Mouse (Mus musculus) MEL (cell line): ENCODE results near the gene Vegfb. TPM values are rescaled to one million over a fixed set of nuclear protein-coding genes. Genes with fewer than 3 reads are reported as not detected.

Source experiments
- DNase-seq: peaks from one replicate; pipeline ENCODE4 v3.0.0; 2011; ENCODE audit warnings: low read depth, low spot score
- H3K27ac ChIP-seq: 2 replicates; pipeline ENCODE4 v1.5.1; 2012; ENCODE audit warnings: low read depth, mild to moderate bottlenecking, control low read depth, low read length, moderate library complexity; ENCODE audit not compliant: control insufficient read depth
- H3K27me3 ChIP-seq, 2 experiments: fragments of 150-350 bp in 1 of 2; sonication (generic) in 1 of 2; 2 replicates each; pipeline ENCODE4 v1.6.1; 2012; ENCODE audit warnings: low read length in 2 of 2, mild to moderate bottlenecking in 2 of 2, improper control_type of control experiment in 1 of 2, moderate library complexity in 1 of 2; ENCODE audit not compliant: insufficient read depth in 2 of 2, control insufficient read depth in 1 of 2
- H3K36me3 ChIP-seq, 2 experiments: 2 replicates each; pipeline ENCODE4 v1.6.1; 2012 to 2014; ENCODE audit warnings: low read length in 2 of 2, improper control_type of control experiment in 1 of 2, inconsistent platforms in 1 of 2, mild to moderate bottlenecking in 1 of 2; ENCODE audit not compliant: insufficient read depth in 2 of 2, control insufficient read depth in 1 of 2
- H3K4me1 ChIP-seq, 2 experiments: fragments of 150-350 bp in 1 of 2; sonication (generic) in 1 of 2; 2 replicates each; pipeline ENCODE4 v1.6.1; 2012; ENCODE audit warnings: low read length in 2 of 2, improper control_type of control experiment in 1 of 2, mild to moderate bottlenecking in 1 of 2; ENCODE audit not compliant: insufficient read depth in 2 of 2, control insufficient read depth in 1 of 2
- H3K4me3 ChIP-seq, 2 experiments: fragments of 150-350 bp in 1 of 2; sonication (generic) in 1 of 2; 2 replicates each; pipeline ENCODE4 v1.5.1; 2012; ENCODE audit warnings: low read depth in 2 of 2, low read length in 2 of 2, mild to moderate bottlenecking in 2 of 2, moderate library complexity in 2 of 2, control low read depth in 1 of 2, improper control_type of control experiment in 1 of 2; ENCODE audit not compliant: control insufficient read depth in 1 of 2, insufficient read depth in 1 of 2
- H3K79me2 ChIP-seq: 2 replicates; pipeline ENCODE4 v1.6.1; 2012; ENCODE audit warnings: mild to moderate bottlenecking, low read length, moderate library complexity; ENCODE audit not compliant: control insufficient read depth, poor library complexity, insufficient read depth
- H3K9ac ChIP-seq: 2 replicates; pipeline ENCODE4 v1.6.1; 2012; ENCODE audit warnings: low read depth, mild to moderate bottlenecking, control low read depth, low read length, moderate library complexity; ENCODE audit not compliant: control insufficient read depth, poor library complexity, severe bottlenecking
- H3K9me3 ChIP-seq: fragments of 150-350 bp; sonication (generic); replicated peaks from 2 replicates; pipeline ENCODE4 v1.6.1; 2012; ENCODE audit warnings: mild to moderate bottlenecking, low read length, improper control_type of control experiment, moderate library complexity; ENCODE audit not compliant: insufficient read depth
- CTCF ChIP-seq, 3 experiments: IDR thresholded peaks in 2 of 3; conservative IDR thresholded peaks in 1 of 3; 2 replicates each; pipeline ENCODE4 v1.5.1; 2011 to 2012; ENCODE audit warnings: low read length in 3 of 3, low read depth in 2 of 3, mild to moderate bottlenecking in 2 of 3, improper control_type of control experiment in 1 of 3, inconsistent platforms in 1 of 3, mixed read lengths in 1 of 3, moderate library complexity in 1 of 3; ENCODE audit not compliant: control insufficient read depth in 1 of 3, insufficient read depth in 1 of 3, poor library complexity in 1 of 3, severe bottlenecking in 1 of 3
- E2F4 ChIP-seq: IDR thresholded peaks from 2 replicates; pipeline ENCODE4 v1.6.1; 2011; ENCODE audit warnings: low read depth, low read length, improper control_type of control experiment, borderline replicate concordance
- GATA1 ChIP-seq: IDR thresholded peaks from 2 replicates; pipeline ENCODE4 v1.6.1; 2011; ENCODE audit warnings: low read depth, low read length, improper control_type of control experiment
- HCFC1 ChIP-seq: IDR thresholded peaks from 2 replicates; pipeline ENCODE4 v1.6.1; 2012; ENCODE audit warnings: low read depth, mild to moderate bottlenecking, inconsistent platforms, low read length, improper control_type of control experiment, moderate library complexity
- JUND ChIP-seq: IDR thresholded peaks from 2 replicates; pipeline ENCODE4 v1.6.1; 2011; ENCODE audit warnings: low read depth, mild to moderate bottlenecking, improper control_type of control experiment, low read length
- KAT2A ChIP-seq: conservative IDR thresholded peaks from 2 replicates; pipeline ENCODE4 v1.6.1; 2012; ENCODE audit warnings: low read depth, low read length, improper control_type of control experiment, inconsistent platforms
- MAX ChIP-seq: IDR thresholded peaks from 2 replicates; pipeline ENCODE4 v1.6.1; 2011; ENCODE audit warnings: low read length, improper control_type of control experiment
- MAZ ChIP-seq: IDR thresholded peaks from 2 replicates; pipeline ENCODE4 v1.6.1; 2012; ENCODE audit warnings: low read depth, mild to moderate bottlenecking, inconsistent platforms, low read length, improper control_type of control experiment
- MEF2A ChIP-seq: IDR thresholded peaks from 2 replicates; pipeline ENCODE4 v1.6.1; 2014; ENCODE audit warnings: low read depth, mild to moderate bottlenecking, inconsistent platforms, low read length, improper control_type of control experiment; ENCODE audit not compliant: poor library complexity, insufficient replicate concordance, severe bottlenecking; ENCODE audit errors: extremely low read depth
- NELFE ChIP-seq: IDR thresholded peaks from 2 replicates; pipeline ENCODE4 v1.6.1; 2011; ENCODE audit warnings: low read depth, low read length, improper control_type of control experiment
- POLR2AphosphoS2 ChIP-seq: IDR thresholded peaks from 2 replicates; pipeline ENCODE4 v1.6.1; 2011; ENCODE audit warnings: low read length, improper control_type of control experiment
- SIN3A ChIP-seq: IDR thresholded peaks from 2 replicates; pipeline ENCODE4 v1.6.1; 2012; ENCODE audit warnings: low read length, improper control_type of control experiment, inconsistent platforms
- TBP ChIP-seq: IDR thresholded peaks from 2 replicates; pipeline ENCODE4 v1.8.0; 2011; ENCODE audit warnings: low read depth, low read length, improper control_type of control experiment
- USF1 ChIP-seq: IDR thresholded peaks from 2 replicates; pipeline ENCODE4 v1.6.1; 2014; ENCODE audit warnings: low read depth, mild to moderate bottlenecking, inconsistent platforms, low read length, improper control_type of control experiment, moderate library complexity
- USF2 ChIP-seq, 2 experiments: IDR thresholded peaks; 2 replicates each; pipeline ENCODE4 v1.6.1; 2011 to 2012; ENCODE audit warnings: improper control_type of control experiment in 2 of 2, low read length in 2 of 2, borderline replicate concordance in 1 of 2, inconsistent platforms in 1 of 2, low read depth in 1 of 2, mild to moderate bottlenecking in 1 of 2; ENCODE audit not compliant: insufficient read depth in 1 of 2
- ZKSCAN1 ChIP-seq: IDR thresholded peaks from 2 replicates; pipeline ENCODE4 v1.6.1; 2012; ENCODE audit warnings: low read depth, mild to moderate bottlenecking, inconsistent platforms, low read length, improper control_type of control experiment, moderate library complexity
- ZNF384 ChIP-seq: IDR thresholded peaks from 2 replicates; pipeline ENCODE4 v1.6.1; 2012; ENCODE audit warnings: low read depth, mild to moderate bottlenecking, inconsistent platforms, low read length, improper control_type of control experiment
- polyA plus RNA-seq, 2 experiments: library from polyadenylated mRNA; stranded (reverse) in 1 of 2; unstranded in 1 of 2; fragments of >175 nt in 1 of 2; fragments of >200 nt in 1 of 2; gene quantifications; 2 replicates each; pipeline versions ENCODE4 v1.2.1 to v1.2.4; 2012; ENCODE audit warnings: low replicate concordance in 2 of 2, low read depth in 1 of 2; ENCODE audit not compliant: insufficient read length in 2 of 2, insufficient read depth in 1 of 2, missing spikeins in 1 of 2
- total RNA-seq: library from RNA; depleted of rRNA; stranded (reverse); fragments of 300-350 nt; gene quantifications from 2 replicates; pipeline ENCODE4 v1.2.3, GENCODE M21; 2012

Vegfb gene
- total and polyA plus RNA-seq, 3 experiments, result 11.2 to 67.6 TPM; not detected in 1

DNA sequence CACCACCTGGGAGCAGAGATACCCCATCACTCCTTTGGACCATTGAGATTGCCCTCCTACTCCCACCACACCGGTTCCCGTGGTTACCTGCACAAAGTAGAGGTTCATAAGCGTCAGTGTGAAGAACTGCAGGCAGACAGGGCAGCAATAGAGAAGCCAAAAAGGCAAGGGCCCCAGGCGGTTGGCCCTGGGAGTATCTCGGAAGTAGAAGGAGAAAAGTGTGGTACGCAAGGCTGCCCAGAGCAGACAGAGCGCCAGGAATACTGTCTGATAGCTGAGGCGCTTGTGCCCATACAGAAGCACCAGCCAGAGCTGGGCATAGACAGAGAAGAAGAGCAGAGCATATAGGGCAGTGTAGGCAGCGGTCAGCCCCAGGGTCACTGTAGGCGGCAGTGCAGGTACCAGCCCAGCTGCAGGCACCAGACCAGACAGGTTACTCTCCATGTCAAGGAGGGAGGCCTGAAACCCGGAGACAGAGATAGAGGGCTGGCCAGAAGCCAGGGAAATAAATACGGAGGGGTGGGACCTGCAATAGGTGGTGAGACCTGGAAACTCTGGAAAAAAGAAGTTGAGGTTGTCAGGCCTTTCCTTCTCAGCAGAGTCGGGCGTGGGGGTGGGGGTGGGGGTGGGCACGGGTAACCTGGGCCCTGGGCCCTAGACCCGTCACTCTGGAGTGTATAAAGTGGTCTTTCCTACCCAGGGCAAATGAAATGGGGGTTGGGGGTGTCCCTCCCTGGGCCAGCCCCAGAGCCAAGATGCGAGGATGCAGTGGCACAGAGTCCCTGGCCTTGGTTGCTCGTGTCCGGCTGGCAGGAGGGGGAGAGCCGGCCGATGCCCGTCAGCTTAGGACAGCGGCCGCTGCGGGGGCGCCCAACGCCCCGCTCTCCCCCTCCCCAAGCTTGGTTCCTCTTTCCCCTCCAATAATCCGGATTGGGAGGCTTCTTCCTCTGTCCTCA is 46.8 kb downstream of the Vegfb start:
- peaks cover 8% of the 10 kb centered on the region; the same call in 1 of the 2 replicates for H3K79me2 ChIP-seq

DNA sequence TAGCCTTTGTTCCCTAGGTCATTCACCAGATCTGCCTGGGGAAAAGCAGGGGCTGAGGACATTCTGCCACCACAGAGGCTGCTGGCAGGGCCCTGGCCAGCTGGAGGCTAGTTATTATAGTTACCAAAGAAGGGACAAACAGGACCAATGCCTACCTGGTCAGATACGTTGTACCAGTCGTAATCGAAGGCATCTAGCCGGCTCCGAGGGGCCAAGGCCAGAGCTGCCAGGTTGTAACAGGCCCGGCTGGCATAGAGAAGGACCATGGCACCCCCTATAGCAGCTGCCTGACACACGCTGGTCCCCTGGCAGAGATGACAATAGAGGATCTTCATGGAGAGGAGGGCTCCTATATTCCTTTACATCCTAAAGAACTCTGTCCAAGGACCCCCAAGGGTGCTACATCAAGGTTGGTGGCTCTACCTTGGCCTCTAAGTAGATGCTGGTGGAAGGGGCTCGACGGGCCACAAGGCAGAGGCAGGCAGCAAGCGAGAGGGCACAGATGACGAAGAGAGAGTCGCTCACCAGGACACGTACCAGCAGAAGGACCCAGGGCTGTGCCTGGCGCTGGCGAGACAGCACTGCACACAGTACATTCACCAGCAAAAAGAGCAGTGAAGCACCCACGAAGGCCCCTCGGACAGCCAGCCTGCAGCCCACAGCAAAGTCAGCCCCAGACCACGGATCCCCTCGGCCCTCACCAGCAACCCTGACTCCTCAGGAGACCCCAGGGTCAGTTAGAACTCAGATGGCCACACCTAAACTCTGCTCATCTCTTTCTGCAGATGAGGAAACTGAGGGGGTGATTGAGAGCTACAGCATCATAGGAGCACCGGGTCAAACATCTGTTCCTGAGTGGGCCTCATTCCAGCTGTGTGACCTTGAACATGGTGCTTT is 48.1 kb downstream of the Vegfb start:
- DNase-seq, result no peak
- no peak overlapping the region for H3K4me3 ChIP-seq
- no peak for TF ChIP-seq ZNF384
- TF ChIP-seq MAZ, result no peak
- no peak for TF ChIP-seq HCFC1
- no peak for TF ChIP-seq SIN3A
- TF ChIP-seq ZKSCAN1, result no peak
- TF ChIP-seq CTCF (IDR thresholded peaks at IDR 0.05 in 2 of 3, conservative IDR thresholded peaks at IDR 0.05 in 1 of 3; ENCODE audit: control insufficient read depth in 1 of 3, insufficient read depth in 1 of 3, low read depth in 2 of 3, low read length in 3 of 3, poor library complexity in 1 of 3, severe bottlenecking in 1 of 3), result no peak
- no peak for TF ChIP-seq USF2 (IDR thresholded peaks at IDR 0.05; ENCODE audit: borderline replicate concordance in 1 of 2, insufficient read depth in 1 of 2, low read depth in 1 of 2, low read length in 2 of 2)
- no peak for TF ChIP-seq GATA1
- no peak for TF ChIP-seq MEF2A
- TF ChIP-seq TBP, result no peak
- no peak for TF ChIP-seq NELFE
- no peak for TF ChIP-seq JUND
- peaks cover 0 to 10% of the 10 kb centered on the region in 2 experiments; a peak in 2 of 4 replicates for H3K4me1 ChIP-seq
- no peak overlapping the region for H3K27ac ChIP-seq
- peaks cover 0 to 2% of the 10 kb centered on the region in 2 experiments; a peak in 1 of 4 replicates for H3K36me3 ChIP-seq
- no peaks in the 10 kb centered on the region for H3K9me3 ChIP-seq
- H3K27me3 ChIP-seq, result no peaks in the 10 kb centered on the region
- H3K79me2 ChIP-seq, result peaks cover 8% of the 10 kb centered on the region; the same call in 1 of the 2 replicates
- H3K9ac ChIP-seq, result no peak overlapping the region

More for the DNA sequence above, 46.8 kb downstream of the Vegfb start:
- TF ChIP-seq KAT2A, result no peak
- no peak for TF ChIP-seq USF1
- TF ChIP-seq MAX, result no peak
- no peak for TF ChIP-seq POLR2AphosphoS2
- TF ChIP-seq SIN3A, result peak; percentile 63; the same call in 1 of the 2 replicates
- TF ChIP-seq E2F4, result no peak
- peak; percentile 55 for TF ChIP-seq HCFC1
- TF ChIP-seq, all 39 proteins: peak for 2
- Histone ChIP-seq H3K27ac (peak overlapping the region; percentile 61), H3K4me1 (peaks cover 0 to 10% of the 10 kb centered on the region in 2 experiments; a peak in 2 of 4 replicates), H3K4me3 (peak overlapping the region; percentile 9 to 72; a peak in 3 of 4 replicates), H3K9ac (peak overlapping the region; percentile 92), H3K36me3 (peaks cover 0 to 2% of the 10 kb centered on the region in 2 experiments; a peak in 1 of 4 replicates), H3K9me3 (no peaks in the 10 kb centered on the region), H3K27me3 (no peaks in the 10 kb centered on the region)
- DNase-seq, result peak; percentile 70
